Mouse (Mus musculus): ENCODE results near the gene Fbxo30.
A peak's percentile ranks its signal among the peaks of the same experiment; 100 is the strongest.

GRCm38 (mm10) chr10:11280578-11281463 lies at the start of gene Fbxo30:
- TF ChIP-seq CTCF (IDR thresholded peaks at IDR 0.05; ENCODE audit: control insufficient read depth, insufficient read depth, insufficient read length) (peak; percentile 92), FOSL1 (IDR thresholded peaks at IDR 0.05; ENCODE audit: insufficient read depth, low read length, poor library complexity, severe bottlenecking) (no peak)
